Mouse (Mus musculus) midbrain, embryonic 15.5 days (tissue): ENCODE results near the gene Krtap29-1. TPM values are rescaled to one million over a fixed set of nuclear protein-coding genes. Genes with fewer than 3 reads are reported as not detected.

Source experiments
- polyA plus RNA-seq: library from polyadenylated mRNA; unstranded; fragments of >200 nt; fragmentation: Nextera tagmentation; extraction: Ambion mirVana; gene quantifications from 2 replicates; pipeline ENCODE4 v1.2.1, GENCODE M21; 2015

The Krtap29-1 gene
- polyA plus RNA-seq, 1 experiment from 2014 or later, result not detected

Other genes starting within 250 kb of the Krtap29-1 start
- not detected in 2 replicates for gene Gm14180, start 244.8 kb downstream of the Krtap29-1 start, polyA plus RNA-seq
- gene Gm11595, start 206.1 kb downstream of the Krtap29-1 start, polyA plus RNA-seq, result not detected in 2 replicates
- gene Krtap4-8, start 198.3 kb downstream of the Krtap29-1 start, polyA plus RNA-seq, result not detected in 2 replicates
- gene Krtap4-9, start 193.9 kb downstream of the Krtap29-1 start, polyA plus RNA-seq, result not detected in 2 replicates
- not detected in 2 replicates for gene Gm11596, start 185.6 kb downstream of the Krtap29-1 start, polyA plus RNA-seq
- not detected in 2 replicates for gene Gm11569, start 180.1 kb downstream of the Krtap29-1 start, polyA plus RNA-seq
- gene Gm11554, start 174.6 kb downstream of the Krtap29-1 start, polyA plus RNA-seq, result not detected in 2 replicates
- gene Krtap4-13, start 169.2 kb downstream of the Krtap29-1 start, polyA plus RNA-seq, result not detected in 2 replicates
- not detected in 2 replicates for gene Gm11564, start 163.4 kb downstream of the Krtap29-1 start, polyA plus RNA-seq
- not detected in 2 replicates for gene 2300003K06Rik, start 141.0 kb downstream of the Krtap29-1 start, polyA plus RNA-seq
- gene Krtap4-16, start 127.4 kb downstream of the Krtap29-1 start, polyA plus RNA-seq, result not detected in 2 replicates
- gene Gm11568, start 121.1 kb downstream of the Krtap29-1 start, polyA plus RNA-seq, result not detected in 2 replicates
- not detected in 2 replicates for gene Gm11559, start 114.6 kb downstream of the Krtap29-1 start, polyA plus RNA-seq
- gene Krtap9-1, start 105.7 kb downstream of the Krtap29-1 start, polyA plus RNA-seq, result not detected in 2 replicates
- gene Gm11567, start 99.9 kb downstream of the Krtap29-1 start, polyA plus RNA-seq, result not detected in 2 replicates
- not detected in 2 replicates for gene Krtap31-1, start 71.1 kb downstream of the Krtap29-1 start, polyA plus RNA-seq
- gene Gm11565, start 64.3 kb downstream of the Krtap29-1 start, polyA plus RNA-seq, result not detected in 2 replicates
- gene Krtap31-2, start 42.8 kb downstream of the Krtap29-1 start, polyA plus RNA-seq, result not detected in 2 replicates
- not detected in 2 replicates for gene Krtap9-5, start 30.6 kb downstream of the Krtap29-1 start, polyA plus RNA-seq
- not detected in 2 replicates for gene Krtap16-1, start 7.5 kb upstream of the Krtap29-1 start, polyA plus RNA-seq
- 1.1 and 1.3 TPM in 2 replicates for gene Krtap17-1, start 14.9 kb upstream of the Krtap29-1 start, polyA plus RNA-seq
- not detected in 2 replicates for gene Krt33a, start 37.2 kb upstream of the Krtap29-1 start, polyA plus RNA-seq
- gene Krt33b, start 50.8 kb upstream of the Krtap29-1 start, polyA plus RNA-seq, result not detected in 2 replicates
- not detected in 2 replicates for gene Krt34, start 62.5 kb upstream of the Krtap29-1 start, polyA plus RNA-seq
- not detected in 2 replicates for gene Krt31, start 71.5 kb upstream of the Krtap29-1 start, polyA plus RNA-seq
- not detected in 2 replicates for gene Krt32, start 109.2 kb upstream of the Krtap29-1 start, polyA plus RNA-seq
- not detected in 2 replicates for gene Krt35, start 117.2 kb upstream of the Krtap29-1 start, polyA plus RNA-seq
- gene Krt36, start 126.6 kb upstream of the Krtap29-1 start, polyA plus RNA-seq, result not detected in 2 replicates
- gene Krt13, start 142.5 kb upstream of the Krtap29-1 start, polyA plus RNA-seq, result 0.26 TPM in 1 of 2 replicates, not detected in the other
- gene Krt15, start 156.9 kb upstream of the Krtap29-1 start, polyA plus RNA-seq, result 0.42 and 4.2 TPM in 2 replicates
- 2.1 and 2.6 TPM in 2 replicates for gene Krt19, start 169.6 kb upstream of the Krtap29-1 start, polyA plus RNA-seq
- gene Krt9, start 214.2 kb upstream of the Krtap29-1 start, polyA plus RNA-seq, result not detected in 2 replicates
- 0.26 and 6.1 TPM in 2 replicates for gene Krt14, start 228.5 kb upstream of the Krtap29-1 start, polyA plus RNA-seq